Mouse (Mus musculus) C2C12 (cell line): ENCODE results near the gene Vrk3. TPM values are rescaled to one million over a fixed set of nuclear protein-coding genes. Genes with fewer than 3 reads are reported as not detected.

Experiments used
- H3K27me3 ChIP-seq: one replicate; pipeline ENCODE4 v1.6.1; 2011; ENCODE audit not compliant: control insufficient read depth, insufficient read depth, insufficient read length
- H3K36me3 ChIP-seq: one replicate; pipeline ENCODE4 v1.6.1; 2011; ENCODE audit not compliant: control insufficient read depth, insufficient read depth
- H3K4me3 ChIP-seq: one replicate; pipeline ENCODE4 v1.5.1; 2011; ENCODE audit warnings: mild to moderate bottlenecking, control low read depth; ENCODE audit not compliant: poor library complexity, insufficient read depth, severe bottlenecking
- H3K79me2 ChIP-seq: one replicate; pipeline ENCODE4 v1.6.1; 2011; ENCODE audit not compliant: control insufficient read depth, insufficient read depth
- H3K79me3 ChIP-seq: one replicate; pipeline ENCODE4 v1.6.1; 2011; ENCODE audit warnings: low read depth, control low read depth
- H3ac ChIP-seq: one replicate; pipeline ENCODE3; 2011; ENCODE audit warnings: low read depth; ENCODE audit not compliant: control insufficient read depth, insufficient read length
- CEBPB ChIP-seq: IDR thresholded peaks from one replicate; pipeline ENCODE4 v1.6.1; 2011; ENCODE audit warnings: low read depth, mild to moderate bottlenecking, control low read depth, moderate library complexity
- CTCF ChIP-seq: IDR thresholded peaks from one replicate; pipeline ENCODE4 v1.5.1; 2011; ENCODE audit not compliant: control insufficient read depth, insufficient read depth, insufficient read length
- FOSL1 ChIP-seq: IDR thresholded peaks from one replicate; pipeline ENCODE4 v1.8.0; 2011; ENCODE audit warnings: mild to moderate bottlenecking, low read length; ENCODE audit not compliant: poor library complexity, insufficient read depth, severe bottlenecking
- MAX ChIP-seq: IDR thresholded peaks from one replicate; pipeline ENCODE4 v1.6.1; 2011; ENCODE audit warnings: mild to moderate bottlenecking, control low read depth
- MYOD1 ChIP-seq: IDR thresholded peaks from one replicate; pipeline ENCODE4 v1.6.1; 2011; ENCODE audit warnings: low read depth; ENCODE audit not compliant: control insufficient read depth, insufficient read length
- MYOG ChIP-seq: IDR thresholded peaks from one replicate; pipeline ENCODE4 v1.6.1; 2011; ENCODE audit not compliant: control insufficient read depth, insufficient read length; ENCODE audit errors: extremely low read depth
- USF1 ChIP-seq: IDR thresholded peaks from one replicate; pipeline ENCODE4 v1.6.1; 2011; ENCODE audit warnings: low read depth, mild to moderate bottlenecking, control low read depth, moderate library complexity
- polyA plus RNA-seq: library from polyadenylated mRNA; unstranded; fragments of >200 nt; fragmentation: generic; extraction: Trizol; gene quantifications from one replicate; pipeline ENCODE4 v1.2.1, GENCODE M21; 2012; ENCODE audit warnings: missing spikeins

Gene Vrk3
- polyA plus RNA-seq, 1 experiment, result 20.0 TPM

DNA sequence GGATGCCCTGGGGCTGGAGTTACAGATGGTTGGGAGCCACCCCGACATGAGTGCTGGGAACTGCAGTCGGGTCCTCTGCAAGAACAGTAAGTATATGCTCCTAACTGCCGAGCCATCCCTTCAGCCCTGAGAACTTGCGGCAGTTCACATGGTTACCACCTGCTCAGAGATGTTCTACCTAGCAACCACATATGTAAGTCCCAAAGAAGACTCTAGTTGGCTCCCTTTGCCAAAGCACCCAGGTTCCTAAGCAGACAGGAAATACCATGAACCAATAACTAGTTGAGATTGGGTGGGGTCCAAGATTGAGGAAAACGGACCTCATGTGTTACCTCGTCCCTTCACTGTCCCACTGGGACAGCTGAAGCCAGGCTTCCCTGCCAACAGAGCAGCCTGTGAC lies 21.9 kb upstream of the Vrk3 start:
- H3K4me3 ChIP-seq, result no peak overlapping the region
- H3K27me3 ChIP-seq, result peaks cover 28% of the 10 kb centered on the region
- no peaks in the 10 kb centered on the region for H3K36me3 ChIP-seq
- no peak for TF ChIP-seq CTCF
- TF ChIP-seq CEBPB, result no peak
- no peak for TF ChIP-seq MAX
- no peak for TF ChIP-seq USF1
- no peak for TF ChIP-seq MYOD1
- TF ChIP-seq MYOG, result no peak
- no peak for TF ChIP-seq FOSL1
- H3ac ChIP-seq, result no peak overlapping the region
- no peaks in the 10 kb centered on the region for H3K79me3 ChIP-seq
- H3K79me2 ChIP-seq, result no peaks in the 10 kb centered on the region

GRCm38 (mm10) chr7:44727151-44727550 lies 21.1 kb upstream of the Vrk3 start:
- TF ChIP-seq CTCF (no peak), MAX (no peak)
- H3K79me3 ChIP-seq, result no peaks in the 10 kb centered on the region
- H3K79me2 ChIP-seq, result no peaks in the 10 kb centered on the region
- peaks cover 28% of the 10 kb centered on the region for H3K27me3 ChIP-seq
- H3K36me3 ChIP-seq, result no peaks in the 10 kb centered on the region
- H3ac ChIP-seq, result no peak overlapping the region
- H3K4me3 ChIP-seq, result no peak overlapping the region

GRCm38 (mm10) chr7:44728082-44728975 lies 19.9 kb upstream of the Vrk3 start:
- Histone ChIP-seq H3K4me3 (no peak overlapping the region), H3K79me2 (no peaks in the 10 kb centered on the region), H3K79me3 (no peaks in the 10 kb centered on the region), H3ac (no peak overlapping the region), H3K36me3 (no peaks in the 10 kb centered on the region), H3K27me3 (peaks cover 28% of the 10 kb centered on the region)
- TF ChIP-seq CTCF, result no peak
- TF ChIP-seq MYOD1, result no peak
- no peak for TF ChIP-seq CEBPB
- no peak for TF ChIP-seq MYOG
- no peak for TF ChIP-seq MAX
- TF ChIP-seq FOSL1, result no peak
- no peak for TF ChIP-seq USF1

- Histone ChIP-seq H3K79me3 (no peaks in the 10 kb centered on the region), H3K27me3 (peaks cover 3% of the 10 kb centered on the region), H3ac (no peak overlapping the region), H3K79me2 (no peaks in the 10 kb centered on the region), H3K4me3 (no peak overlapping the region), H3K36me3 (no peaks in the 10 kb centered on the region)
- no peak for TF ChIP-seq USF1
- no peak for TF ChIP-seq MYOG
- TF ChIP-seq CEBPB, result no peak
- no peak for TF ChIP-seq MYOD1
- TF ChIP-seq MAX, result no peak
- TF ChIP-seq CTCF, result no peak
- no peak for TF ChIP-seq FOSL1
Observed at GRCm38 (mm10) chr7:44733723-44734122, 14.5 kb upstream of the Vrk3 start.

DNA sequence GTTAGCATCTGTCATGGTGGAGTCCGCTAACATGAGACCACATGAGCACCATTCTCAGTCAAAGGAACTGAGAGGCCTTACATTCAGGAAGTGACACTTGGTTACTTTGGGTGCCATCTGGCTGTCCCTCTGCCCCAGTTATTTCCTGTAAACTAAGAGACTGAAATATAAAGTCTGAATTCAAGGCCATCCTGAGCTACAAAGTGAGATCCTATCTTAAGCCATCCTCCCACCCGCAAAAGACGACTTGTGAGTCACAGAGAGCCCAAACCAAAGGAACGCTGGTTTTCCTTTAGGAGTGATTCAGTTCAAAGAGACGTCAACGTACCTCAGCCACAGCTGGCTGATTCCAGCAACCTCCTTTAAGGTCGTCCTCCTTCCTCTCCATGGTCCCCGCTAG lies 6.9 kb upstream of the Vrk3 start:
- no peak overlapping the region for H3K4me3 ChIP-seq
- TF ChIP-seq MAX (no peak), FOSL1 (no peak), CTCF (no peak), MYOD1 (no peak), CEBPB (no peak), USF1 (no peak), MYOG (no peak)

DNA sequence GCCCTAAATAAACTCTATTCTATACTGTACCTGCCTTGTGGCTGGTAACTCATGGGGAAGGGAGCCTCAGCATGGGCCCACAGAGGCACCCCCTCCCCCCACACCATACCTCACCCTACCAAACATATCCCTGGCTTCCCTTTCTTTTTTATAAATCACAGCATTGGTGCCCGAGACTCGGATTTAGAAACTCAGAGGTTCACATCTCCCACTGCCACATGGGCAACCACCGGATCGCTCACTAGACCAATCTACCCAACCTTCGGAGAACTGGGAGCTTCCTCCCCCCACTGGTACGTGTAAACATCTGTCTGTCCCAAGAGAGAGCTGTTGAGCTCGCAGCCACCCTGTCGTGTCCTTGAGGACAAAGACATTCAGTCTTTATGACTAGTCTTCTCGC lies 3.9 kb upstream of the Vrk3 start:
- H3K36me3 ChIP-seq, result no peaks in the 10 kb centered on the region
- H3K4me3 ChIP-seq, result no peak overlapping the region
- H3K79me3 ChIP-seq, result no peaks in the 10 kb centered on the region
- peaks cover under 1% of the 10 kb centered on the region for H3K79me2 ChIP-seq
- TF ChIP-seq USF1, result no peak
- no peaks in the 10 kb centered on the region for H3K27me3 ChIP-seq
- H3ac ChIP-seq, result no peak overlapping the region

More for the DNA sequence above, 6.9 kb upstream of the Vrk3 start:
- Histone ChIP-seq H3K79me2 (no peaks in the 10 kb centered on the region), H3K27me3 (no peaks in the 10 kb centered on the region), H3K36me3 (no peaks in the 10 kb centered on the region), H3ac (no peak overlapping the region), H3K79me3 (no peaks in the 10 kb centered on the region)
